Mouse (Mus musculus) c-Kit-positive CD71-negative TER-119-negative erythroid progenitor cells, embryonic 14.5 days (primary cell): ENCODE data around the gene Clasrp.

Experiments used
- DNase-seq: peaks from one replicate; pipeline ENCODE4 v3.0.0-alpha.2; 2013; ENCODE audit warnings: low read depth

Clasrp gene

DNA sequence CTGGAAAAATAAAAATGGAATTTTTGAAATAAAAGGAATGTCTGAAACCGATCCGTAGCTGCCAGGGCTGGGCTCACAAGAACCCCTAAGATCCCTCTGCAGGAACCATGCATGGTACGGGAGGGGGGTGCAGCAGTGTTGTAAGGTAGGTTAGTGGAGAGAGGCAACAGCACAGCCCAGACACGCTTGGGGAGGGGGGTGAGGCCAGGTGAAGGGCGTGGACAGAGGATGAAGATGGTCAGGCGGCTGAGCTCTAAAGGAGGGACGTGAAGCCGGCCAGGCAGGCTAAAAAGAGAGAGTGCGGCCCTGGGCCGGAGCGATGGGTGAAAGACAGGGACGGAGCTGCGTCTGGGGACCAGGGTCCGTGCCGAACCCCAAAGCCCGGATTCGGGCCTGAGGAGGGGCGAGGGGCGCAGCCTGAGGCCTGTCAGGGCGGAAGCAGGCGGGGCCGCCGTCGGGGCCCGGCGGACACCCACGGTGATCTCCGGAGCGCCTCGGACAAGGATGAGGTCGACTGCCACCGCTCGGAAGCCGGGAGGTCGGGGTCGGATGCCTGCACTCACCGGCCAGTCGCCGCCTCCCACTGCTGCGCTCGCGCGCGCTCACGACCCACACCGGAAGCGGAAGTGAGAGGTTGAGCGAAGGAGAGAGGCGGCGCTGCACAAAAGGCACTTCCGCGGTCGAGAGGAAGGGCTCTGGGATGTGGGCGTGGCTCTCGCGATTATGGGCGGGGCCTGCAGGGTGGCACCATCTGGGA lies at the start of gene Clasrp:
Gene Clasrp, minus strand, starts transcription at position 638 of the 757 bp plus-strand sequence.
- peak; percentile 94 for DNase-seq

DNA sequence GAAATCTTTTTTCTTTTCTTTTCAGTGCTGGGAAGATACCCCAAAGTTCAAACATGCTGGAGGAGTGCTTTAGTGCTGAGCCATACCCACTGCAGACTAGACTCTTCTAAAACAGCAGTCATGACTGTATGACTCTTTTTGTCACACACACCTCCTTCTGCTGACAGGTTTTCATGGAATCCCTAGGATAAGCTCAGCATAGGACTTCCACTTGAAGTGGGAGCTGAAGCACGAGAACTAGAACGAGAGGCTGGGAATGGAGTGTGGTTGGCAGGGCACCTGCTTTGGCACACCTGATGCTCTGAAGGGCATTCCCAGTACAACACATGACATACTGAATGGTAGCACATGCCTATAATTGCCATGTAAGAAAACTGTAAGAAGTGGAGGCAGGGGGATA lies 48.3 kb upstream of the Clasrp start:
- no peak for DNase-seq

DNA sequence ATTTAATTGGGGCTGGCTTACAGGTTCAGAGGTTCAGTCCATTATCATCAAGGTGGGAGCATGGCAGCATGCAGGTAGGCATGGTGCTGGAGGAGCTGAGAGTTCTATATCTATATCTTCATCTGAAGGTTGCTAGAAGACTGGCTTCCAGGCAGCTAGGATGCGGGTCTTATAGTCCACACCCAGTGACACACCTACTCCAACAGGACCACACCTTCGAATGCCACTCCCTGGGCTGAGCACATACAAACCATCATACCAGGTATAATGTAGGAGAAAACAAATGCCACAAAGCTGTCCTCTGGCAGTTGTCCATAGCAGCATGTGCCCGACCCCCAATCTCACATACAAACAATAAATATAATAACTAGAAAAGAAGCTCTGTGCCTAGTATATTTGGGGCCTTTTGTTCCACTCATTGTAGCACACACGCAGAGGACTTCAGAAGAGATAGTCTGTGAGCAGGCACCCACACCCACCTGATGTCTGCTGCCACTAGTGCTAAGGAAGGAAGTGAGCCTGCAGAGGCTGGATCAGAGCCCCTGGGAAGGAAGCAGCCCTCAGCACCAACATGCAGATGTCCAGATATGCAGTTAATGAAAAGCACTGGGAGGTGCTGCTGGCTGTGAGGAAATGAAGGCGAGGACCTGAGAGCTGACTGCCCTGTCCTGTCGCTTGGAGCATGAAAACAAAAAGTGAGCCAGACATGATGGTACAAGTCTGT lies 46.9 kb upstream of the Clasrp start:
- DNase-seq: no peak

DNA sequence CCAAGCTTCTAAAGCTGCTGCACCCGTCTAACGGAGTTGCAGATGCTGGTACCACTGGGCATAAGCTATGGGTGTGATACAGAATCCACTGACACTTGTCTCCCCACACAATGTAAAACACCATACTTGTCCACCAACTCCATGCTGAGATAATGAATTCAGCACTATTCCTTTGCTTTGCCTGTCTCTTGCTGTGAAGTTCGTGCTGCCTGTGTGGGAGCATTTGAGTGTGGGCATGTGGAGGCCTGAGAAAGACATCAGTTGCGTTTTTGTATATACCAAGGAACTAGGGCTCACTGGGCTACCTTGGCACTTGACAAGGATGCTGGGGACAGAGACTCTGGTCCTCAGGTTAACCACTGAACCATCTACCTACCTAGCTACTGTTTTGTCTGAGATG lies 36.9 kb upstream of the Clasrp start:
- no peak for DNase-seq

DNA sequence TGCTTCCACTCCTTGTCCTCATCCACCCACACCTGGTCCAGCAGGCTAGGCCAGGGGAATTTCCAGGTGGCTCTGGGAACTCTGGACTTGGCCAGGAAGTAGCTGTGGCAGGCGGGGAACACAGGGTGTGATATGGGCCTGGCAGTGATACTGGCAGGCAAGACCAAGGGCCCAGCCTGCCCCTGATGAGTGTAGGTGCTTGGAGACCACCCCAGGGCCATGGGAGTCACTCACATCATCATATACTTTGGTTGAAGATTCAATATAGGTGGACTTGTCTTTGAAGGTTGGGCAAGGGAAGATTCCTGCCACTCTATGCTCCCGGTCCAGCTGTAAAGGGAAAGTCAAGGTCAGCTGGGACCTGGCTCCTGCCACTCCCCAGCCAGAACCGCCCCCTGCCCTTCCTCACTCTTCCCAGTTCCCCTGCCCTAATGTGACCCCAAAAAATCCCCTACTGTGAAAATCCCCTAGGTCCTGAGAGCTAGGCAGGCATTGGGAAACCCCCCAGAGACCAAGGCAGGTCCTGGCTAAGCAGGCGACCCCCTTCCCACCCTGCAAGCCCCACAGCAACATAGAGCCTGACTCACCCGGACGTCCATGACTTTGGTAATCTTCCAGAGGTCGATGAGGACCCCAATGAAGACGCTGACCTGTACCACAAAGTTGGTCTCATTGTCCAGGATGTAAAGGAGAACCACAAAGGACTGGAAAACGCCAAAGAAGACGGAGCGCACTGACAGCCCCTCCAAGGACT lies 31.0 kb upstream of the Clasrp start:
- DNase-seq: no peak

DNA sequence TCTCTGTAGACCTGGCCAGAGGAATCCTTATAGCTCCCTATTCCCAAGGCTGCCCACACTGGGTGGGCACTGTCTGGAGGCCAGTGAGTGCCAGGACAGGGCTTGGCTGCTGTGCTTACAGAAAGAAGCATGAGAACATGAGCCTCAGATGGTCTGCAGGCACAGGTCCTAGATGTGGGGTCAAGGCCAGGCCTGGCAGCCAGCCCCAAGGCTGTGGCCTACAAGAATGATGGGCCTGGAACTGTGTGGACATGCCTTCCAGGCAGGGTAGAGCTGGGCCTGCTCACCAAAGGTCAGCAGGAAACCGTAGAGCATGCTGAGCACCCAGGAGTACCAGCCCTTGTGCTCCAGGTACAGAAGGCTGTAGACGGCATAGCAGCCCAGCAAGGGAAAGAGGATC lies 30.3 kb upstream of the Clasrp start:
- no peak for DNase-seq

DNA sequence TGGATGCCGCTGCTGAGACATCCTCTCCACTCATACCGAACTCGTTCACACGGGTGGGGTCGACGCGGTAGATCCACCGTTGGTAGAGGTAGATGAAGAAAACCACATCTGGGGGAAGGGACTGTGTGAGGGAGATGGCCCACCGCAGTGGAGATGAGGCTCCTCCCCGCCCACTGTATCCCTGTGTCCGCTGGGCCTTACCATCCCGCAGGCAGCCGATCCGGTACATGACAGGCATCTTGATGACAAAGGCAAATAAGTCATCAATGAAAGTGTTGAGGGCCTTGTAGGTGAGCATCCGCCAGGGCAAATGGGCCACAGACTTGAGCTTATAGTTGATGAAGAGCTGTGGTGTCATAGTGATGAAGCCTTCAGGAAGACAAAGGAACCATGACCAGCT lies 29.6 kb upstream of the Clasrp start:
- DNase-seq: no peak

DNA sequence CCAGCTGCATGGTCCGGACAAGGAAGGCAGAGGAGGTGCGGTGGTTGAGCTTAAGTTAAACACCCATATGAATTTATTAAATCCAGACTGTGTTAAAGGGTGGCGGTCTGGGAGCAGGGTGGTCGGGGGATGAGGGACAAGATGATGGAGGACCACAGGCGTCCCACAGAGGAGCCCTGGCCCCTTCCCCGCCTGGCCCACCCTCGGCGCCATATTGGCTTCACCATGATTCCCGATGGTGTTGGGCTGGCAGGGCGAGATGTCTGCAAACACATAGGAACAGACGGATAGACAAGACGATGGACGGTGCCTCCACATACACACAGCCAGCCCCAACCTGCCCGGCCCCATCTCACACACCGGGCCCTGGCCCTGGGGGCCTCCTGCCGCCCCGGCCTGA lies 28.9 kb upstream of the Clasrp start:
- DNase-seq: no peak

DNA sequence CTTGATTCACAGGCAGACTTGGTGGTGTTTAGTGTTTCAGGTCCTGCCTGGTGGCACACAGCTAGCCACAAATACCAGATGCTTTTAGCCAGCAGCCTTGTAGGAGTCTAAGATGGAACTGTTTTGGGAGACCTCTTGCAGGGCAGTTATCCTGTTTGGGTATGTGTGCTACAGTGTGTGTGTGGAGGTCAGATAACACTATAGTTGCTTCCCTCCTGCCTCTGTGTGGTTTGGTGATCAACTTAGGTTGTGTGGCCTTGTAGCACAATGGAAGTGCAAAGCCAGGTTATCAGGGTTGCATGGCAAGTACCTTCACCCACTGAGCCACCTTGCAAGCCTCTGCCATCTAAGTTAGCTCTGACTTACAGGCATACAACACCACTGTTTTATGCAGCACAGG lies 28.4 kb upstream of the Clasrp start:
- no peak for DNase-seq

DNA sequence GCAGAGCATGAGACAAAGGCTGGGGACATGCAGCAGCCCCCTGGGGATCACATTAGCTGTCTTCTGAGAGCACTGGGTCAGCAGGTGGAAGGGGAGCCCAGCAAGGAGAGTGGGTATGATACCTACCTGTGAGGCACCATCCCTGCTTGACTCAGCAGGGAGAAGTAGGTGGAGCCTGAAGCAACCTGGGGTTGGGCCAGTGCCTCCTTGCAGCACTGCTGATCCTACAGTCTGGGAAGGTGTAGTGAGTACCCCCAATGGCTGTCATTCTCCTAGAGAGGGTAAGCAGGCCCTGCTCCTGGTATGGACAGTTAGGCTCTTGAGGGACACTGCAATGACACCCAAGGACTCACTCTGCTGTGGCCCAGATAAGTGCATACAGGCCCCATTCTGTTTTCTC lies 28.0 kb upstream of the Clasrp start:
- DNase-seq: no peak

DNA sequence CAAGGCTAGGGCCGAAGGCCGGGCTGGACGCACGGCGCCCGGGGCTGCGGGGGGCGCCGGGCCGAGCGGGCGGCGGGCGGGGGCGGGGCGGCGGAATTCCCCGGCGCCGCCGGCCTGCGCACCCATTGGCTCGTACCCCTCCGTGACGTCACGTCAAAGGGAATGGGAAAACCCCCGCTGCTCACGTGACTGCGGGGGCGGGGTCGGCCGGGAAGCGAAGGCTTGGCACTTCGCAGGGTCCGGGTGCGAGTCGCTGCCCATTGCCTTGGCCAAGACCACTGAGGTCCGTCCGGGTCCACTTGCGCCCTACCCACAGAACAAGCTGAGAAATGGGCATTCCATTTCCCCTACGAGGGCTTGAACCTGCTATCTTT lies 25.1 kb upstream of the Clasrp start, which contains the start of gene Relb:
Gene Relb, minus strand, starts transcription at position 78 of the 374 bp plus-strand sequence.
- DNase-seq: peak; percentile 87

DNA sequence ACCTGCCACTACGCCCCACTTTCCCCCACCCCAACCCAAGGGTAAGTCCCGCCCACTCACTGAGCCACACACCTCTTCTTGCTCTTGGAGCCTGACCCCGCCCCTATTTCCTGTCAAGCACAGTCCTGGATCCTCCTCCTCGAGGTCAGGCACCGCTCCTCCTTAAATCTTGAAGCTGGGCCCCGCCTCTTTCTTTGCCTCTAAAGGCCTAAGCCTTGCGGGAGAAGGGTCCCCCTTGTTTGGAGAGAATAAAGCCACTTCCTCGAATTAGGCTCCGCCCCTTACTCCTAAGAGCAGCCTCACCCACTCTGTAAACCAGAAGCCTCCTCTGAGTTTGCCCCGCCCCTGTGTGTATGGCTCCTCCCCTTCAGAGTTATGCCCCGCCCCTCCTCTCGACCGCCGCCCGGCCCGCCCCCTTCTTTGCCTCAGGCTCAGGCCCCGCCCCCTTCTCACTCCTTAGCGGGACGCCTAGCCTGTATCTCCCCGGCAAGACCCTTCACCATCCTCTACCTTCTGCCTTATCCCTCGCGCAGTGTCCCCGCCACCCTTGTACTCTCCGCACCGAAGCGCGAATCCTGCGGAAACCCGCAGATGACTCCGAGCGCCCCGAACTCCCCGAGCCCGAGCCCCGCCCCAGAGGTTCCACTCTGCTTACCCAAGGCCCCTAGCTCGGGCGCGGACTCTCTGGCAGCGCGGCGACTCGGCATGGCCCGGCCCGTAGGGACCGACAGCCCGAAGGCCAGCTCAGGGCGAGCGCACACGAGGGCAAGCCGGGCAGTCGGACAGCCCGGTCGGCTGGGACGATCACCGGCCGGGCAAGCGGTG lies 24.5 kb upstream of the Clasrp start:
- peak; percentile 98 for DNase-seq

DNA sequence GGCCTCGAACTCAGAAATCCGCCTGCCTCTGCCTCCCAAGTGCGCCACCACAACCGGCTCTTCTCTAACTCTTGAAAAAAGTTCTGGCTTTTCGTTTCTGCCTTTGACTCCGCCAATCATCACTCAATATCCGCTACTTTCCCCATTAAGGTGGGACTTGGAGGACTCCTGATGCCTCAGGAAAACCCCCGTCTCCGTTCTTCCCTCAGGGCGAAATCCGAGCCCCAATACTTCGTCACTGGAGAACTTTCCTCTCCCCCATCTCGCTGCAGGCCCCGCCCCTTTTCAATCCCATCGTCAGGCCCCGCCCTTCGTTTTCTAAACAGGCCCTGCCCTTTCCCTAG lies 23.9 kb upstream of the Clasrp start:
- DNase-seq: no peak

DNA sequence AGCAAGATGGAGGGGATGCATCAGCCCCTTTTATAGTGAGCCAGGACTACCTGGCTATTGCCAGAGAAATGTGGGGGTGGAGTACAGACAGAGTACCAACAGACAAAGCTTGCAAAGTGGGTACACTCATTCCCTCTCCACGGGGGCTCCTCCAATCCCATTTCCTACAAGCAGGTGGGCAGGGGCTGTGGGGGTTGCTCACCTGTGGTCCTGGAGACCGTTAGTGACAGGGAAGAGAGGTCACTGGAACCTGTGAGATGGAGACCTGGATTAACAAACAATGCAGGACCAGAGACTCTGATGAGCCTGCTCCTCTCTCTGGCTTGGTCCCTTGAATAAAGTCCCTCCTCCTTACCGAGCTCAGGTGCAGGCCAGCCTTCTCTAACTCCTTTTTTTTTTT lies 23.4 kb upstream of the Clasrp start:
- DNase-seq: no peak

DNA sequence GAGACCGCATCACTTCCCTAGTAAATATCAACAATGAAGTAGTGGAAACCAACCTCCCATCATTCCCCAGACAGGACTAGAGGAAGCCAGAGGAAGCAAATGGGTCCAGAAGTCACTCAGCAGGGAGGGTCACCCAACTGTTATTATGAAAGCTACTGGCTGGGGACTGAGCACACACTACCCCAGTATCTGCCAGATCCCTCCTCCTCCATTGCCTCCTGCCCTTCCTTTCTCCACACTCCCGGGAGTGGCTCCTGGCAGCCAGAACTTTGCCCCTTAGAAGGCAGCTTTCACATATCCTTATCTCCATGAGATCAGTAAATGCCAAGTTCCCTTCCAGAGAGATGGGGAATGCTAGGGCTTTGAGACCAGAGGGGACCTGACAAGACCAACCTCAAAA lies 19.1 kb upstream of the Clasrp start:
- no peak for DNase-seq

DNA sequence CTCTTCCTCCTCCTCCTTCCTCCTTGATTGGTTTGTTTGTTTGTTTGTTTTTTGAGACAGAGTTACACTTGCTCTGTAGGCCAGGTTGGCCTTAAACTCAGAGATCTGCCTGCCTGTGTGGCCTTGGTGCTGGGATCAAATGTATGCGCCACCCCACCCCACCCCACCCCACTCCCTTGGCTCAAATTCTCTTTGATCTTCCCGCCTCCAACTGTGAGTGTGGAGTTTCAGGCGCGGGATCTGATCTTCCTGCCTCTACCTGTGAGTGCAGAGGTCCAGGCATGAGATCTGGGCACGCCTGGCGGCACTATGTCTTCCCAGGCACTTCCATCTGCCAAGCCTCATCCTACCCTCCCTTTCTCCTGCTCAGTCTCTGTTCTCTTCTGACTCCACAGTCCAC lies 18.0 kb upstream of the Clasrp start:
- no peak for DNase-seq

DNA sequence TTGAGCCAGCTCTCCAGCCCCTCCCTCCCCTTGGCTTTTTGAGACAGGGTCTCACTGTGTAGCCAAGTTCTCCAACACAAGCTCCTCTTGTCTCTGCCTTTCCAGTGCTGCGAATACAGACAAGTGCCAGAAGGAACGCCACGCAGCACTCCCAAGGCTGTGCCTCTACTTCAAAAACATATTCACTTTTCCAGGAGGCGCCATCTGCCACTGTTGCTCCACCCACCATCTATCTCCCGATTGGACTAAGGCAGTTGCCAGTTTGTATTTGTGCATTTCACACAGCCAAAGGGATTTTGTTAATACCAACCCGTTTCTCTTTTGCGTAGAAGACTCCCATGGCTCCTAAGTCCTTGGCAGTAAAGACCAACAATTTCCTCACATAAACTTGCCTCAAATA lies 16.5 kb upstream of the Clasrp start:
- no peak for DNase-seq

DNA sequence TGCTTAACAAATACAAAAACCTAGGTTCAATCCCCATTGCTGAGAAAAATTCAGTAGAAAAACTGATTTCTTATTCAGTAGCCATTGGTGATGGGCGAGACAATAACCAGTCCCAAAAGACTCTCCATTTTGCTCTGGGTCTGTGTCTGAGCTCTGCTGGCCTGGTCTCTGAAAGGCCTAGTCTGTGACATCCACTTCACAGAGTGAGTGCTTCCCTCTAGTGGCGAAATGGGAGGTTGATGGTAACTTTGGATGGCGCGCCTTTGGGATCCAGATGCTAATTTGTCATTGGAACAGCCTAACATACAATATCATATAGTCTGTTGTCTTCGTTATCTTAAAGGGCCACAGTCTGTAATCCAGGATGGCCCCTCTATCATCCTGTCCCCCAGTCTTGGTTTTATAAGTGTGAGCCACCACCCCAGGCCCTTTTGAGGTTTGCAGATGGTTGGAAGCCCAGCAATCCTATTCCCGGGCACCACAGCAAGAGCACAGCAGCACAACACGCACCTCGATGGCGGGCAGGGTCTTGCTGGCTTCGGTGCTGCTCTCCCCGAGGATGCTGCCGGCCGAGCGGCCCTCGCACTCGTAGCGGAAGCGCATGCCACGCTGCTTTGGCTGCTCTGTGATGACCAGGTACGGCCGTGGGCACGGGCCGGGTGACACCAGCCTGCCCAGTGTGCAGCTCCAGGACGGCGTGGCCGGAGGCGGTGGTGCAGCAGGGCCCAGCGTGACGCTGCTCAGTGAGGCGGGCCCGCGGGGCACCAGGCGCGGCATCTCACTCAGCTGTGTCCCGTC lies 14.9 kb upstream of the Clasrp start:
- peak; percentile 86 for DNase-seq

DNA sequence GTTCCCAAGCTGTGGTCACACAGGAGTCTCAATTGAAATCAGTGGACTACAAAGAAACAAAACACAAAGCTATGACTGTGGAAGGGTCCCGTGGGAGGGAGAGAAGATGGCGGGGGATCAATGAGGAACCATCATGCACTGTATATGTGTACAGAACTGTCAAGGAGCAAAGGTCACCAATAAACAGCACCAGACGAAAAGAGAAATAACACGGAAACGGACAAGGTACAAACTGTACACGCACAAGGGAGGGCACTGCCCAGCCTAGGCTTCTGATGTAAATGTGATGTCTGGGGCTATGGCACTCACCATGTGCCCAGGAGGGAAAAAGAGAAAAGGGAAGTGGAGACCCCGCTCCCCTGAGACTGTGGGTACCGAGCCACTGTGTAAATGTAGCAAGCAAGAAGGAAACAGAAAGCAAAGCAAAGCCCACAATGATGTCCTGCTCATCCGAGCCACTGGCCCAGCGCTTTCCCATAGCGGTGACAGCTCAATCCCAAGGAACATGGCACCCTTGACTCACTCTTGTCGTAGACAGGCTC lies 10.8 kb upstream of the Clasrp start:
- no peak for DNase-seq

DNA sequence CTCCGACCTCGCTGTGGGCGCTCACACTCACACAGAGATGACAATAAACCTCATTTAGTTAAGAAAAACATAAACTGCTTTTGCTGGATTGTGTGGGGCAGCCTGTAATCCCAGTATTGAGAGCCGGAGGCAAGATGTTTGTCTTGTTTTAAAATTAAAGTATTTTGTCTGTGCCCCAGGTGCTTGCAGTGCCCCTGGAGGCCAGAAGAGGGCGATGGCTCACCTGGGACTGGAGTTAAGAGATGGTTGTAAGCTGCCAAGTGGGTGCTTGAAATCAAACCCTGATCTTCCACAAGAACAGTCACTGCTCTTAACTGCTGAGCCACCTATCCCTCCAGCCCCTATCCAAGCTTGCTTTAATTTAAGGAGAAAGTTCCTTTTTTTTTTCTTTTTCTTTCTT lies 6.7 kb upstream of the Clasrp start:
- no peak for DNase-seq
